In the genomic region with DNA sequence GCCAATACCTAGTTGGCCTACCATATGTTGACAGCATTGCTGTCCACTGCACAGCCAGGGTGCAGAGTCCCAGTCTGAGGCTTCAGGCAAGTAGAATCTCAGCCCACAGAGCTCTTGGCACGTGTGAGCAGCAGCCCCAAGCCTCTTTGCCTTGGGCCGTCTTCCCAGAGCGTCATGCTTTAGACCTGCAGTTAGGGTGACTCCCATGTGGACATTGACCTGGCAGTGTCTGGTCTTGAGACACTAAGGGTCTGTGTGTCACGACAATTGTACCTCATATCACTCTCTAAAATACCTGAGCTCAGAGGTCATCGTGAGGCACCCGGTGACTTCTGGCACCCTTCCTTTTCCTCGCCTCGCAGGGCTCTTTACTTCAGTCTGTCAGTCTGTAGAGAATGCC, we compare ENCODE assay signal across 17 mouse cellular contexts. TPM values are rescaled to one million over a fixed set of nuclear protein-coding genes. Genes with fewer than 3 reads are reported as not detected.
"Had no signal": no experiment of that assay in that cellular context is flagged by ENCODE, and none has a peak within 500 bp of the region (broad histone marks: within the 10 kb centered on the region; RNA-seq: fewer than 3 reads in every experiment).

No protein-coding gene starts in this region.

- H3K4me3 ChIP-seq: neural tube, embryonic 13.5 days; neural tube, embryonic 15.5 days; stomach, embryonic 15.5 days had no signal

- H3K27ac ChIP-seq: neural tube, embryonic 13.5 days; neural tube, embryonic 15.5 days; stomach, embryonic 15.5 days; stomach, postnatal 0 days had no signal

- H3K9me3 ChIP-seq: neural tube, embryonic 13.5 days; neural tube, embryonic 15.5 days; stomach, embryonic 15.5 days had no signal

- DNase-seq: retina, postnatal 1 day; right cerebral cortex, adult 18-20 months; right cerebral cortex, postnatal 14 days; right cerebral cortex, postnatal 25 days; right cerebral cortex, postnatal 4 days; spleen, adult 18-20 months; thymus, adult 18-20 months; thymus, adult 2 months; thymus, postnatal 14 days; thymus, postnatal 25 days; thymus, postnatal 36 days; thymus, postnatal 4 days had no signal

- H3K9ac ChIP-seq: neural tube, embryonic 13.5 days; neural tube, embryonic 15.5 days; stomach, embryonic 15.5 days had no signal

- H3K27me3 ChIP-seq: neural tube, embryonic 13.5 days; neural tube, embryonic 15.5 days; stomach, embryonic 15.5 days had no signal

- H3K4me1 ChIP-seq: stomach, embryonic 15.5 days had no signal

- H3K4me2 ChIP-seq: neural tube, embryonic 13.5 days; neural tube, embryonic 15.5 days; stomach, embryonic 15.5 days had no signal

RNA-seq across cellular contexts. Expression of gene C1qtnf9, which starts 8.8 kb away (rescaled TPM):
- polyA plus RNA-seq: neural tube, embryonic 14.5 days had no signal
